In the genomic region with DNA sequence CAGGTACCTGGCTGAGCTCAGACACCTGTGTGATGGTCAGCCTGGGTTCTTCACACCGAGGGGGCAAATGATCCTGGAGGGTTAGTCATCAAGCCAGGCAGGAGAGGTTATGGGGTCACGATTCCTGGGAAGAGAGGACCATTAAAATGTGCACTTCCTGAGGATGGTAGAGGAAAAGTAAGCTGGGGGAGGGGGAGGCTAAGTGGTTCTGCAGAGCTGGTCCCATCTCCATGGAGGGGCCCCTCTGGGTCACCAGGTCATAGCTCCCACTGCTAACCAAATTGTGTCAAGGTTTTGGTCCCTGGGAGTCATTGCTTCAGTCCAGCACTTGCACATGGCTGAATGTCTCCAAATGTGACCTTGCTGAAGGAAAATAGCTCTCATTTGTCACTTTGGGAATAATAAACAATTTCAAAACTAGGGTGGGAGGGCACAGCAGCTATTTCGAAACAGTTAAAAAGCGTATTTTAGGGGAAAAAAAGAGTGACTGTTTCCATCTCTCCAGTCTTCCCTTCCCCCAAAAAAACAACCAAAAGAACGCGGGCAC, we compare ENCODE assay signal across 16 mouse cellular contexts.
A peak's percentile ranks its signal among the peaks of the same experiment; 100 is the strongest.
DNase-seq lines count a peak whose midpoint lies in the region; ATAC-seq and TF ChIP-seq lines count a peak whose summit lies in the region.
"Had no signal": no experiment of that assay in that cellular context is flagged by ENCODE, and none has a peak within 500 bp of the region (broad histone marks: within the 10 kb centered on the region; RNA-seq: fewer than 3 reads in every experiment).

No protein-coding gene starts in this region.

- H3K36me3 ChIP-seq in intestine, embryonic 15.5 days, result no peaks in the 10 kb centered on the region
- no peaks in the 10 kb centered on the region for H3K36me3 ChIP-seq in intestine, postnatal 0 days (ENCODE audit: control insufficient read depth, insufficient read depth)
- no peaks in the 10 kb centered on the region for H3K36me3 ChIP-seq in embryonic facial prominence, embryonic 10.5 days (replicated peaks)
- H3K36me3 ChIP-seq: hindbrain, embryonic 12.5 days; midbrain, embryonic 13.5 days had no signal

- H3K9ac ChIP-seq in intestine, embryonic 15.5 days, result no peak overlapping the region
- no peak overlapping the region for H3K9ac ChIP-seq in intestine, postnatal 0 days (ENCODE audit: low read depth, low read length)
- H3K9ac ChIP-seq: hindbrain, embryonic 12.5 days; midbrain, embryonic 13.5 days had no signal

- no peak overlapping the region for H3K4me3 ChIP-seq in intestine, embryonic 15.5 days (replicated peaks)
- H3K4me3 ChIP-seq in intestine, postnatal 0 days (ENCODE audit: low read depth, low read length), result no peak overlapping the region
- no peak overlapping the region for H3K4me3 ChIP-seq in embryonic facial prominence, embryonic 10.5 days
- H3K4me3 ChIP-seq: gastrocnemius, adult 2 months; hindbrain, embryonic 12.5 days; midbrain, embryonic 13.5 days had no signal

- TF ChIP-seq CTCF in intestine, postnatal 0 days (IDR thresholded peaks at IDR 0.05; ENCODE audit: low read depth), result no peak

- no peak overlapping the region for H3K27ac ChIP-seq in intestine, embryonic 15.5 days
- no peak overlapping the region for H3K27ac ChIP-seq in intestine, postnatal 0 days (ENCODE audit: low read depth, low read length)
- H3K27ac ChIP-seq in embryonic facial prominence, embryonic 10.5 days (replicated peaks), result peak overlapping the region; percentile 49; the same call in 1 of the 2 replicates
- H3K27ac ChIP-seq: gastrocnemius, adult 2 months; hindbrain, embryonic 12.5 days; kidney, postnatal 0 days; midbrain, embryonic 13.5 days; stomach, postnatal 0 days had no signal

- H3K4me1 ChIP-seq in intestine, embryonic 15.5 days (replicated peaks), result peaks cover 24% of the 10 kb centered on the region
- H3K4me1 ChIP-seq in intestine, postnatal 0 days (replicated peaks; ENCODE audit: control insufficient read depth, insufficient read depth, low read length), result 0 out of 2 replicates have a peak, but pooled peaks cover 3% of the 10 kb centered on the region
- peaks cover 62% of the 10 kb centered on the region for H3K4me1 ChIP-seq in embryonic facial prominence, embryonic 10.5 days
- H3K4me1 ChIP-seq: megakaryocyte, embryonic 14.5 days had no signal

- H3K4me2 ChIP-seq in intestine, embryonic 15.5 days (replicated peaks), result no peak overlapping the region
- no peak overlapping the region for H3K4me2 ChIP-seq in intestine, postnatal 0 days (replicated peaks; ENCODE audit: low read depth)
- H3K4me2 ChIP-seq: hindbrain, embryonic 12.5 days; midbrain, embryonic 13.5 days had no signal

- 41% methylated on average over 6 of the region's 6 CpGs for WGBS in intestine, embryonic 15.5 days
- 44% methylated on average over 6 of the region's 6 CpGs for WGBS in intestine, postnatal 0 days
- WGBS in embryonic facial prominence, embryonic 10.5 days, result 47% methylated on average over 6 of the region's 6 CpGs

- ATAC-seq in intestine, embryonic 15.5 days, result 0 out of 2 replicates have a peak, but pooled peaks have one; percentile 7
- no peak for ATAC-seq in intestine, postnatal 0 days
- ATAC-seq: midbrain, embryonic 13.5 days had no signal

- H3K27me3 ChIP-seq in intestine, embryonic 15.5 days (replicated peaks), result no peaks in the 10 kb centered on the region
- H3K27me3 ChIP-seq in intestine, postnatal 0 days (replicated peaks; ENCODE audit: control insufficient read depth, insufficient read depth, low read length), result no peaks in the 10 kb centered on the region
- H3K27me3 ChIP-seq in embryonic facial prominence, embryonic 10.5 days (replicated peaks; ENCODE audit: low read depth, poor library complexity, severe bottlenecking), result no peaks in the 10 kb centered on the region
- H3K27me3 ChIP-seq: hindbrain, embryonic 12.5 days; megakaryocyte, embryonic 14.5 days had no signal

- no peaks in the 10 kb centered on the region for H3K9me3 ChIP-seq in intestine, embryonic 15.5 days
- H3K9me3 ChIP-seq in intestine, postnatal 0 days (ENCODE audit: control insufficient read depth), result no peaks in the 10 kb centered on the region
- H3K9me3 ChIP-seq in embryonic facial prominence, embryonic 10.5 days, result no peaks in the 10 kb centered on the region
- H3K9me3 ChIP-seq: hindbrain, embryonic 12.5 days; midbrain, embryonic 13.5 days had no signal

- peak; percentile 12 for DNase-seq in adrenal gland, adult 8-10 months
- no peak for DNase-seq in adrenal gland, postnatal 25 days
- peak; percentile 23 for DNase-seq in adipocyte (ENCODE audit: low spot score)
- DNase-seq in embryonic facial prominence, embryonic 10.5 days (ENCODE audit: low spot score), result no peak
- no peak for DNase-seq in thymus, postnatal 10 days (ENCODE audit: low spot score in 2 of 2)
- DNase-seq in right cerebral cortex, postnatal 10 days (ENCODE audit: low spot score in 2 of 2), result no peak
- DNase-seq: cerebellum, adult 9-10 months; gastrocnemius, adult 2 months; kidney, adult 2 months had no signal

Comparison
In these comparisons a context has a peak if more than half of its experiments do, and no peak if none do; other contexts are left out.
1. DNase-seq: peak in adrenal gland, adult 8-10 months (single experiment) and adipocyte (single experiment); none in adrenal gland, postnatal 25 days (single experiment), embryonic facial prominence, embryonic 10.5 days (single experiment), thymus, postnatal 10 days (0 of 2) and right cerebral cortex, postnatal 10 days (0 of 2).